Mouse (Mus musculus) forelimb bud, embryonic 11.5 days (tissue): ENCODE measurements around the gene Ube2n.

Experiments used
- DNase-seq: peaks from one replicate; pipeline ENCODE4 v3.0.0-alpha.2; 2012; ENCODE audit warnings: low read depth, low spot score

Ube2n gene

DNA sequence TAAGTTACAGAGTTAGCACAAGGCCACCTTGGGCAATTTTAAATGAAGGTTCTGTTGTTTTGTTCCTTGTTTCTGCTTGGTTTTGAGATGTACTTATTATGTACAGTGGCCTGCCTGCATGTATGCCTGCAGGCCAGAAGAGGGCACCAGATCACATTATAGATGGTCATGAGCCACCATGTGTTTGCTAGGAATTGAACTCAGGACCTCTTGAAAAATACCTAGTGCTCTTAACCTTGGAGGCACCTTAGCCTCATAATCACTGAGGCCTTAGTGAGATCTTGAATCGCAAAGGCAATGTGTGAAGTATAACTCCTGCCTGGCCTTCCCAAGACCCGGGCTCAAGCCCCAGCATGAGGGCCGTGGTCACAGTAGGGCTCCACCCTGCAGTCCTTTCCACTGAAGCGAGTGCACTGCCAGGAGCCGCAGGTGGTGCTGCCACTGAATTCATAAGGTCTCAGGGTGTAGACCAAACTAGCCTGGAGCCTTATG is 42.4 kb downstream of the Ube2n start:
- no peak for DNase-seq

DNA sequence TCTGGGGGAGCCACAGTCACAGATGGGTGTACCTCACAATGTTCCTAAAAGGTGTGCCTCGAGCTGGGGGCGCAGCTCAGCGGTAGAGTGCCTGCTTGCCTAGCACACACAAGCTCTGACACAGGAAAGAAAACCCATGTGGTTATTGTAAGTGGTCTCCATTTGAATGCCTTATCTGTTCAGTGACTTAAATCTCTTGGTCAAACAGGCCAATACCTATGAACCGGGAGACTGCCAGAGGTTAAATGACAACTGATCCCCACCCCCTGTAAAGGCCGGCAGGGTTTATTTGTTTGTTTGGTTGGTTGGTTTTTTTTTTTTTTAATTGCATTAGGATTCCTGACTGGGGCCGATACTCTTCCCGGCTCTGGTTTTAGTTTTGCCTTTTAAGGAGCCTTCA is 44.5 kb downstream of the Ube2n start:
- no peak for DNase-seq

DNA sequence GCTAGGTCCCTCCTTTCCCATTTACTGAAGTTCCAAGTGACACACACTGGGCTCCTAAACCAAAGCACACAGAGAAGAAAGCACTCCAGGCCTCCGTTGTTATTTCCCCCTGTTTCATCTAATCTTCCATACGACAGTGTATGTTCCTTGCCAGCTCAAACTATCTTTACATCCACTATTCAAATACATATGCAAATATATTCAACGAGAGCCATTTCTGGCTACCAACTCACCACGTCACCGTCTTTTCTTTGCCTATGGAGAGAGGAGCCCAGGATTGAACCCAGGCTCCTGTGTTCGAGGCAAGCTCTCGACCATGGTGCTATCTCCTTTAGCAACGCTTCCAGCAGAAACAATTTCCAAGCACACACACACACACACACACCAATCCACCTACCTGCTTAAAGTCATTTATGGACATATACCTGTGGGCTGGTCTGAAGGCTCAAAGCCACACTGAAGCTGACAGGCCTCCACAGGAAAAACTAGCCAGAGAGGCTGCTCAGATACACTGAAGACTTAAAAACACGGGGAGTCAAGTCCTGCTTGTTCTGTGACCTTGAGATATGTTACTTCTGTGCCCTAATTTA is 45.5 kb downstream of the Ube2n start:
- DNase-seq = no peak

DNA sequence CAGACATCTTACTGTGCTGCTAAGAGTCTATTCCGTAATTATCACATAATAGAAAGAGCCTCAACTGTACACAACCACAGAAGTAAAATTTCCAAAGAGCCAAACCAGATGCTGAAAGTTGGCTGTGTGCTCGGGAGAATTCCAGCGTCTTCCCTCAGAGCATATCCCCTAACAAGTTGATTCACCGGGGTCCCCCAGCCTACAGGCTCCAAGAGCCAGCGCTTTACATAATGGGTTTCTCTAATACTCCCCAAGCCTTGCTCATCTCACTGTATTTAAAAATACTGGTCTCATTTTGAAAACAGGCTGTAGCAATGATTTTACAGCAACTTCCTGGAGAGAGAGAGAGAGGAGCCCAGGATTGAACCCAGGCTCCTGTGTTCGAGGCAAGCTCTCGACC is 46.7 kb downstream of the Ube2n start:
- DNase-seq = no peak

DNA sequence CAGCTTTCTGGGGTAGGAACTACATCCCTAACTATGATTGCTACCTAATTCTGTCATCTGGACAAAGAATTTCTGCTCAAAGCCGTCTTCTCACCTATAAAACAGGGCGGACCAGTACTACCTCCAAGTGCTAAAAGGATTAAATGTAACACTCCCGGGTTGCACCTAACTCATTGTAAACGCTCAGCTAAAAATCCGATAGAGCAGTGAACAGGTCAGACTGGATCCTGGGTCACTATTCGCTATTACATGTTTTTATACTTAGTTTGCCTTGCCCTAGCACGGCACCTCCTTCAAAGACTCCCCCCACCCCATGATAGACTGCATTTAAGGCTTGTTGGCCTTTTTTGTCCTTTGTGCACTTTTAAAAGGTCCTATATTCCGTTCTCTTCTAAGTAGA is 47.5 kb downstream of the Ube2n start:
- DNase-seq = no peak

DNA sequence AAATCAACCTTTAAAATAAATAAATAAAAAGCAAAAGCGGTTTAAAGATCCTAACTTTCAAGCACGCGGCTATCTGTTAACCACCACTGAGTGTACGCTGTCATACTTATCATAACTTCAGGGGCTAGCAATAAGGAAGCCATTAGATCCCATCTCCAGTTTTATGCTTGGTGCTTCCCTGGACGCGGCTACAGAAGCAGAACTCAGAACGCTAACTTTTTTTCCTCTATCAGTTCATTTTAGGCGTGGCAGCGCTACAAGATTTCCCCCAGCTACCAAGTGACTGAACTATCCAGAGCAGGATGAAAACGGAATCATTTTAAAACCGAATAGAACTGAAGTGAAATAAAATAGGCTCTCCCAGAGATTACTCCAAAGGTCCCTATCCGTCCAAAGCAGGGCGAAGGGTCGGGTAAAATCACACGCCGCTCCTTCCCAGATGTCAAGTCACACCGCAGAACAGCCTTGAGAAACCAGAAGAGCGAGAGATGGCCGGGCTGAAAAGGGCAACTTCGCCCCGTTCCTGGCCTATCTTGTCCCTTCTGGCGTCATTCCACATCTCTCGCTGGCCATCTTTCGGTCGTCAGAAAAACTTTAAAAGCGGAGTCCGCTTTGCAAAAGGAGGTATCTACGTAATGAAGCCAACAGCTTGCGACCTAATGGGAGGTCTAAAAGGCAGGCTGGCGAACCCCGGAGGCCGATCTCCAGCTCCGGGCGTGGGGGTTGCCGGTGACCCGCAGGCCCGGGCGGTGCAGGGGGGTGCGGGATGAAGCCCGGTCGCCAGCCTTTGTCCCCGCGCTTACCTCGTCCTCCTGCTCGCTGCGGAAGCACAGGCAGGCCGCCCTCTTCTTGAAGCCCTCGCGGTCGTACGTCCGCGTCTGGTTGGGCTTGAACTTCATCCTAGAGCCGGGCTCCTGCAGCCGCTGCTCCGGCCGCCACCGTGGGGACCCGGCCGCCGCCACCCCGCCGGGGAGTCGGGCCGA is 48.2 kb downstream of the Ube2n start:
- no peak for DNase-seq

DNA sequence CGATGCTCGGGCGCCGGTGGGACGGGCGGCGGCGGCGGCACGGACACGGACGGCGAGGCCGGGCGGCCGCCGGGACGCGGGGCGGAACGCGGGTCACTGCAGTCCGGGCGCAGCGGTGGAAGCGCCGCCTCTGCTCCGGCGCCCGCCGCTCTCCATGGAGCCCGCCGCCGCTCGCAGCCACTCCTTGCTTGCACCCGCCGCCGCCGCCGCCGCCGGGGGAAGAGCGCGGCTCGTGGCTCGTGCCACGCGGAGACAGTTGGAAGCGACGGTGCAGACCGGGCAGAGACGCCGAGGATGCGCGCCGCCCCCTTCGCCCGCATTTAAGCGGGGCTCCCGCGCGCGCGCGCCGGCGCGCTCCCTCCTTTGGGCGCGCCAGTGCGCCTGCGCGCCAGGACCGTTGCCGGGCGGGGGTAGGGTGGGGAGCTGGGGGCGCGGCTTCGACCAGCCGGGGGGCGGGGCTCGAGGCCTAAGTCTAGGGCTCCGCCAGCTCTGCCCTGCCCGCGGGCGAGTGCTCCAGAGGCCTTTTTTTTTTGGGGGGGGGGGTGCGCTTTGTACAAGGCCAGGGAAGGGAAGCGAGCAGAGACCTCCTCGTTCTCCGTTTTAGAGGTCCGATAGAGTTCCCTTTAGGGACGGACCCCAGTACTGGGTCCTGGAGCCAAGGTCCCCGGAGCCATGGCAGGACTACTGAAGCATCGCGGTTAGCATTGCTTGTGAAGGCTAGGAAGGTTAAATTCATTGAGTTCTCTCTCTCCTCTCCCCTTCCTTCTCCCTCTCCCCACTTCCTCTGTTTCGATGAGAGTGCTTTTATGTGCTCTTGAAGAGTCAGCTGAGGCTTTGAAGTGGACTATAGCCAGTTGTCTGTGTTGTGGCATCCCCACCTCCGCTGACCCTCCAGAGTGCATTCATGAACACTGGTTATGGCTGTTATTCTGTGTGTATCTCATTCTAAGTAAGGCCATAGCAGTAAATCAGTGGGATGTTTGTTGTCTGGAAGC is 49.2 kb downstream of the Ube2n start, which contains the start of gene Nudt4:
TSS of gene Nudt4 (minus strand) at position 296 of the 995 bp plus-strand sequence.
- peak; percentile 94 for DNase-seq

DNA sequence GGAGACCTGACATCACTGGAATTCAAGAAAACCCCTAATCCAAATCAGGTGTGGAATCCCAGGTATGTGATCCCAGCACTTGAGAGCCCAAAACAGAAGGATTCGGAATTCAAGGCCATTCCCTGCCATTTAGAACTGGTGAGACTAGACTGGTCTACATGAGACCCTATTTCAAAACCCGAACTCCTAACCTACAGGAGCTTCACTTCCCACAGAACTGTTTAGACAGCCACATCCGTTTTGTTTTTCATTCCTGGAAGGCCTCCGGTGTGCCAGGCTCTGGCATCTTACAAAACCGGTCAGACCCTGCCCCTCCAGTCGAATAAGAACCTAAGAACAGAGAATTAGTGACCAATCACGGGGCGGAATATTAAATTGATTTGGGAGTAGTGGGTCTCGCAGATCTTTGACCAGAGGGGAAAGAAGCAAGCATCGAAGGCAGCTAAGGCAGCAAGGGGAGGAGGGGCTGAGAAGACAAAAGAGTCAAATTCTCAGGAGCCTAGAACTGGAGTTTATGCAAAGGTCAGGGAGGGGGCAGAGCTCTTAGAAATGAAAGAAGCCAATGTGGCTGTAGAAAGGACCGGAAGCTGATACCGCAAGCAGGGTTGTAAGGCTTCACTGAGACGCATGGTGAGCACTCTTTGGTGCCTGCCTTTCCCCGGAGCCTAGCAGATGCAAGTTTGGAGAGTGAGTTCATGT is 50.4 kb downstream of the Ube2n start:
- peak; percentile 37 for DNase-seq

DNA sequence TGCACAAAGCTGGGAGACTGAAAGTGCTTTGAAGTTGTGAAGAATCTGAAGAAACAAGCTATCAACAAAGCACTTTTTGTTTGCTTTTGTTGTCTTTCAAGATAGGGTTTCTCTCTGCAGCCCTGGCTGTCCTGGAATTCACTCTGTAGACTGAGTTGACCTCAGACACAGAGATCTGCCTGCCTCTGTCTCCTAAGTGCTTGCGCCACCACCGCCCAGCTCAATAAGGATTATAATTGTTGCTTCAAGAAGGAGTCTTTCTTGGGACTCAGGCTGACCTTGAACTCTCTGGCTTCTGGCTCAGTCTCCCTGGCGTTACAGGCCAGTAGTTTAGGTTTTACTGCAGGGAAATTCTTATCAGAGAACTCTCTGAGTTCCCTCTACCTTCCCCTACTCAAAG is 51.8 kb downstream of the Ube2n start:
- DNase-seq = no peak

DNA sequence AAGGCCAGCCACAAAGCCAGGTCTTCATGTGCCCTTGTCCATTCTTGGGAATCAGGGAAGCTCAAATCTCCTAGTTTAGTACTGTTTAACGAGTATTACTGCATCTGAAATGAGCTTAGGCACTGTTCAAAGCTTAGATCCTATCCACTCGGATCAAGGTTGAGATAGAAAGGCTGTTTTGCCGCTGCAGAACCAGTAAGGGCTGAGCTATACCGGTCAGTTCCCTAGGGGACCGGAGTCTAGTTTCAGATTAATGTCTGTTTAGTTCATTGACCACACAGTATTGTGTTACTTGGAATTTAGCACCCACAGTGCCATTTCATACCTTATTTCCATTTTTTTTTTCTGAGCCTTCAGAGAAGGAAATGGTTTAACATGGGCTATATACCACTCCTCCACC is 52.6 kb downstream of the Ube2n start:
- DNase-seq = no peak

DNA sequence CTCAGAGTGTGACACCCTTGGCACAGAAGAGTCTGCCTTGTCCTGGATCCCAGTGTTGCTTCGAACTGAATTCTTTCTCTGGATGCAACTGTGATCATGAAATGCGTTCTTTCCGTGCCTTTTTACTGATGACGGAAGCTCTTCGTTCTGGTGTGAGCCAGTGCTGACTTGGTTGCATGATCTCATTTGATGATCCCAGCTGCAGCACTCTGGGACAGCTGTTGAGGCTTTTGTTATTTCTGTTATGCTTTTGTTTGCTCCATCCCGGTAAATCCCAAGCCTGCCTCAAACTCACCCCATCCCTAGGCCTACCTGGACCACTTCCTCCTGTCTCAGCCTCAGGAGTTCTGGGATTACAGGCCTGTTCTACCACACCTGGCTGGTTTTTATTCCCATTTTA is 53.1 kb downstream of the Ube2n start:
- no peak for DNase-seq

DNA sequence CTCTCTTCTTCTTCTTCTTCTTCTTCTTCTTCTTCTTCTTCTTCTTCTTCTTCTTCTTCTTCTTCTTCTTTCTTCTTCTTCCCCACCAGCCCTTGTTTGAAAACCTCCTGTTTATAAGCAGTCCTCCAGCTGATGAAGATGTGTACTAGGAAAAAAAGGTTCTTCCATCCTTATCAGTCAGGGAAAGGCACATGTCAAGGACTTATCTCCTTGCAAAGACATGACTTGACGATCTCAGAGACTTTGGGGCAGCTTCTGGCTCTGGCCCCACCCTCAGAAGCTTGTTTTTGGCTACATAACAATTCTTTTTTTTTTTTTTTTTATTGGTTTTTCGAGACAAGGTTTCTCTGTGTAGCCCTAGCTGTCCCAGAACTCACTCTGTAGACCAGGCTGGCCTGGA is 54.5 kb downstream of the Ube2n start:
- DNase-seq = no peak

DNA sequence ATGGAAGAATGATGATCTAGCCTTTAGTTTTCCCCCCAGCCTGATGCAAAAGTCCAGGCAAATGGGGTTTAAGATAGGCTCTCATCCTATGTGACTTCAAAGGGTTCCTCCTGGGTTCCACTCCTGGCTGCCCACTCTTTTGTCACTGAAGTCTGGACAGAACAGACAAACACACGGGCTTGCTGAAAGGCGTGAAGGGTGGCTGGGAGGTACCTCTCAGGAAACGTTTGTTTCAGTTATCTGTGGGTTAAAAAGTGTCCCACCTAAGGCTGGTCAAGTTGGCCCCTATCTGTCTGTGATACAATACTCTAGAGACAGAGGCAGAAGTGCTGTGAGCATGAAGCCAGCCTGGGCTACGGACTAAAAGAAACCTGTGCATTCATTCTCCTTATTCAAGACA is 60.0 kb downstream of the Ube2n start:
- no peak for DNase-seq

DNA sequence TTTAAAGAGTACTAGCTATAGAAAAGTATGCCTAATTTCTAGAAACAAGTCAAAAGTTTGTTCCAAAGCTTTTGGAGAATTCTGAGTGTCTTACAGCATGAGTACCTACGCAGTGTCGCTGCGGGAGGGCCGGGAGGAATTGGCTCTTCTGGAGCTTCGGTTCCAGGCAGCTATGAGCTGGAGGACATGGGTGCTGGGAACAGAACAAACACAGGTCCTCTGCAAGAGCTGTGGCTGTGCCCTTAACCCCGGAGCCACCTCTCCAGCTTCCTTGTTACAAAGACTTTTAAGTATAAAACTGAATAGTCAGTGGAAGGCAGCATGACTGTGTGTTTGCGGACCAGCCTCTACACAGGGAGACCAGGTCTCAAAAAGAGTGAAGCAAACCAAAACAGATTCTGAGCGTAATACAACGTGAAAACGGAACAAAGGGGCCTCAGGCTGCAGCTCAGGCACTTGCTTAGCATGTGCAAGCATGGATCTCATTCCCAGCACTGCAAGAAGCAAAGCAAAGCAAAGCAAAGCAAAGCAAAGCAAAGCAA is 61.0 kb downstream of the Ube2n start:
- DNase-seq = no peak

DNA sequence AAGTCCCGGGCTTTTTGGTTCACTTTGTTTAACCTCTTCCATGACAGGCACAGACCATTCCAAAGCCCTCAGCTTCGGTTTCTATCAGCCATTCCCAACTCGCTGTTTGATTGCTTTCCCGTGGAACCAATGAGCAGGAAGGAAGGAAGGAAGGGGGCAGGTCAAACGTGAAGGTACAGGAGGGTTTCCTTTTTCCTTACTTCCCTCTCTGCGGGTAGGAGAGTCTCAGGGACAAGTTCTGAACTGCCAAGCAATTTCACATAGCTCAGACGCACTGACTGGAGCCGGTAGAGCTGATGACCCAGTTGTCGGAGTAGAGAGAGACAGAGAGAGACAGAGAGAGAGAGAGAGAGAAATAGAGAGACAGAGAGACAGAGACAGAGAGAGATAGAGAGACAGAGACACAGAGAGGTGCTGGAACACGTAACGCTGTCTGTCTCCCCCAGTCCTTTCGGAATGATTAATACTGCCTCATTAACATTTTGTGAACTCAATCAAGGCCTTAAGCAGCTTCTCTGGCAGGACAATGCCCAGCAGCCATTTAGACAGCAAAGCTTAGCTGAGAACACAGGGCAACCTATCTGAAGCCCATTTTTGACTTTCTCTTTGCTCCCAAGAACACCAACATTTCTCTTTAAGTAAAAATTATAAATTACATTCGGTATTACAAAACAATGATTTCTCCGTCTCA is 62.1 kb downstream of the Ube2n start:
- no peak for DNase-seq

DNA sequence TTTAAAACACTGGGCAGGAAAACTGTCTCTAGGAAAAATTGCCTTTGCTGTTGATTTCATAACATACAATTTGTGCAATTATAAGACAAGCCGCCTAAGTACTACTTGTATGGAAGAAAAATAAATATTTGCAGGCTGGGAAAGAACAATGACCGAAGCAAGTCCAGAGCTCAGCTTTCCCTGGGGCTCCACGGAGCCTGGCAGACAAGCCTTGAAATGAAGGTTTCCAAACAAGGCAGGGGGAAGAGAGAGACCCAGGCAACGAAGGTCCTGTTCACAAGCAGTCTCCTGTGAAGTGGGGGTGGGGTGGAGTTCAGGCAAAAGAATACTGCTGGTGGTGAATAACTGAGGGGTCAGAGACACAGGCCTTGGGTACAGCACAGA is 62.6 kb downstream of the Ube2n start:
- no peak for DNase-seq

DNA sequence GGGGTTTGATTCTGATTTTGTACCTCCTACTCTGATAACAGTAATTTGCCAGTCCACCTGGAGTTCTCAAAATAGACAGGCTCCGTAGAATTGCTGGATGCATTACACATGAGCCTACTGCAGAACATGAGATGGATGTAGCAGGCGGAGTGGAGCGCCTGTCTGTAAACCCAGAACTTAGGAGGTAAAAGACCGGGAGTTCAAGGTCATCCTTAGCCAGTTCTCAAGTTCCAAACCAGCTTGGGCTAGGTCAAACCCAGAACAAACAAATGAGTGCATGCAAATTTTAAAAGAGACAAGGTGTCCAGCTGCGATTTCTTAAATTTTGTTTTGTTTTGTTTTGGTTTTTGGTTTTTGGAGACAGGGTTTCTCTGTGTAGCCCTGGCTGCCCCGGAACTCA is 70.6 kb downstream of the Ube2n start:
- DNase-seq = no peak

DNA sequence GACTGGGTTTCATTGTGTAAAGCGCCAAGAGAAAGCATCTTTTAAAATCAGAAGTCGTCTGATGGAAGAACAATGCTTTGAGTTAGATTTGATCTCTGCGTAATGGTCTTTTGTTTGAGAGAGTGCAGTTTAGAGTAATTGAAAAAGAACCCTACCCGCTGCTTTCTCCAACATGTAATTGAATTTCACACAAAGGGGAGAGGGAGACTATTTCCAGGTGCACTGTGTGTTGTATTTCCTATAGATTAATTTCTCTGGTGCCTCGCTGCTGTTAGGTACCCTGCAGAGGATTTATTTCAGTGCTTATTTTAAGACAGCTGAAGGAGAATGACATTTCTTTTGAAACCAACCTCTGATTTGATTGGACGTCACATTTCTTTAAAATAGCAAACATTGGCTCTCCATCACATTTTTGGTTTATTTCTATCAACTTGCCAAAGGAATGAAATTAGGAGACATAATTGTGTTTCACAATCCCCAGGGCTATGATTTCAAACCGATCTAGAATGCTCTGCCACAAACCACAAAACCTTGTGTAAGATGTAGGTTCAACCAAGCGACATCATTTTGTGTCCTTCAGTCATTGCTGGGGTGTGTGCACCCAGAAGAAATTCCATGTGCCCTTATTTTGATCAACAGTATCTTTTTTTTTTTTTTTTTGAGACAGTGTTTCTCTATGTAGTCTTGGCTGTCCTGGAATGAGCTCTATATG is 72.7 kb downstream of the Ube2n start:
- DNase-seq = no peak

DNA sequence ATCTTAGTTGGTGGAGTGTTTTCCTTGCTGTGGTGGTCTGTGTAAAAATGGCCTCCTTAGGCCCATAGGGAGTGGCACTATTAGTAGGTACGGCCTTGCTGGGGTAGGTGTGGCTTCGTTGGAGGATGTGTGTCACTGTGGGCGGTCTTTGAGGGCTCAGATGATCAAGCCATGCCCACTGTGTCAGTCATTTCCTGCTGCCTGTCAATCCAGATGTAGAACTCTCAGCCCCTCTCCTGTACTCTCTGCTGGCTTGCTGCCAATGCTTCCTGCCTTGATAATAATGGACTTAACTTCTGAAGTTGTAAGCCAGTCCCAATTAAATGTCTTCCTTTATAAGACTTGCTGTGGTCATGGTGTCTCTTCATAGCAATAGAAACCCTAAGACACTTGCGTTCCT is 74.3 kb downstream of the Ube2n start:
- DNase-seq = no peak

DNA sequence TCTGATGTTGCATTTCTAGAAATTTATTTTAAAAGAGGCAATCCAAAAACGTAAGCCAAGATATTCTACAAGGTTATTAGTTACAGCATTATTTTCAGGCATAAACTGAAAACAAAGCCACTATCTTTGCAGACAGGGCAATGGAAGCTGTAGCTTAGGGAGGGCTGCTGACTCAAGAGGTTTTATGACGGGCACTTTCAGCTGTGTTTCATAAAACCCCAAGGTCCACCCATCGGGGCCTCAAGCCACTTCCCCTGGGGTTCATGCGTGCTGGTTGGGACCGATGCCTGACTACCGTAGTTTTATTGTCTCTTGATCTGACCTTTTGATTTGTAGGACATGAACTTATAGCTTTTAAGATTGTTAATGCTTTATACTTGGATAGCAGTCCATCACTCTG is 75.3 kb downstream of the Ube2n start:
- DNase-seq = no peak
